Mouse (Mus musculus) CD8-positive naive resting alpha-beta T cell, adult 57 days (primary cell): ENCODE measurements around the gene Snx18. TPM values are rescaled to one million over a fixed set of nuclear protein-coding genes. Genes with fewer than 3 reads are reported as not detected.

Experiments used
- total RNA-seq: library from RNA; stranded (reverse); gene quantifications from one replicate; pipeline ENCODE4 v1.2.4, GENCODE M21; 2023

Gene Snx18
- total RNA-seq: 32.5 TPM

DNA sequence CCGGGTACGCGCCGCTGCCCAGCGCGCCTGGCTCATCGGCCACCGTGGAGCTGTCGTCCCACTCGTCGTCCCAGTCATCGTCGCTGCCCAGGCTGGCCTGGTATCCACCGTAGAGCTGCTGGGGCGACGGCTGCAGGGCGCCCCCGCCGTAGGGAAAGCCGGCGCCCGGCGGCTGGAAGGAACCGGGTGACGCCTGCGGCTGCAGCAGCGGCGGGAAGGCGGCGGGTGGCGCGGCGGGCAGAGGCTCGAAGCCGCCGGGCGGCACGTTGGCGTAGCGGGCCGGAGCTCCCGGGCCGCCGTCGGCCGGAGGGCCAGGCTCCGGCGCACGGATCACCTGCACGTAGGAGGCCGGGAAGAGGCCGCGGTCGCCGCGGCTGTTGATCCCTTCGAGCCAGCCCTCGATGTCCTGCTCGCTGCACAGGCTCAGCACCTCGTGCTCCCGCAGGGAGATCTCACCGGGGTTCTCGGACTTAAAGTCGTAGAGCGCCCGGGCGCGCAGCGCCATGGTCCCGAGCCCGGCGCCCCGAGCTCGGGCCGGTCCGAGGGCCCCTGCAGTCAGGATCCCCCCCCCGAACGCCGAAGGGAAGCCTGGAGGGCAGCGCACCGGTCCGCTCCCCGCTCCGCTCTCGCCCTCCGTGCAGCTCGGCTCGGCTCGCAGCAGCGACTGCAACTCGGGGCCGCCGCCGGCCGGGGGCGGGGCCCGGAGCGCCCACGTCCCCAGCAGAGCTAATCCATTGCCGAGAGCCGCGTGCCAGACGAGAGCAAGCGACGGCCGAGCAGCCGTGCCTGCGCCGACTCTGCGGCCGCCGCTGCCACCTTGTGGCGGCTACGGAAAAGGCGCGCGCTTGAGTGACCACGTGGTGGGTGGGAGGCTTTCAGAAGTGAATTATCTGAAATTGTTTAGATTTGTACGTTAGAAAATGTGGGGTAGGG lies at the start of gene Snx18:
Gene Snx18, minus strand, starts transcription at position 674 of the 933 bp plus-strand sequence.

DNA sequence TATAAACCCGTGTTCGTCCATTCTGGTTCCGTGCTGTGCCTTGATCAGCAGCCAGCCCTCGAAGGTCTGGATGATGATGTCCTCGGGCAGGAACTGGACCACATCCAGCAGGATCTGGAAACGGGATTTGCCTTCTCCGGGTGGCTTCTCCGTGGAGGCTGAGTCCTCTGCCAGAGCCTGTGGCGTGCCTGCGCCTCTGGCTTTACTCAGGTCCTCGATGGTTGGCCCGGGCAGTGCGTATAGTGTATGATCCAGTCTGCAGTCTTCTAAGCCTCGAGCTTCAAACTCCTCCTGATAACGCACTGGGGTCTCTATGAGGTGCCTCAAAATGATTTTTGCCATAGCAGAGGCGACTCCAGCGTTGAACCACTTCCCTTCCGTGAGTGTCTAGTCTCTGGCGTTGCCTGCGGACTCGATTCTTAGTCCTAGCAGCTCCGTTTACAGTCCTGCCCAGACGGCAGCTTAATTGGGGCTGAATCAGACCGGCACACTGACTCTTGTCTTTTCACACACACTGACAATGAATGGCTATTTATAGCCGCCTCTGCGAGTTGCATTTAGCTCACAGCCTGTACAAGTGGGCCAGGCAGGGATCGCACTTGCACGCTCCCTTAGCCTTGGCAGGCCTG lies 44.9 kb upstream of the Snx18 start, which contains the start of gene Hspb3:
Gene Hspb3, minus strand, starts transcription at position 526 of the 629 bp plus-strand sequence.

Other genes with a start within 250 kb of the Snx18 start
- gene Hspb3, start 45.1 kb upstream of the Snx18 start, total RNA-seq: not detected
- gene Arl15, start 175.9 kb upstream of the Snx18 start, total RNA-seq: 13.4 TPM